Mouse (Mus musculus) granulocyte monocyte progenitor cell, adult 5-6 weeks (primary cell): ENCODE data around the gene Mfsd7a. TPM values are rescaled to one million over a fixed set of nuclear protein-coding genes. Genes with fewer than 3 reads are reported as not detected.
A peak's percentile ranks its signal among the peaks of the same experiment; 100 is the strongest.
"Not testable (repeated sequence)": the region's sequence is repeated elsewhere in the genome, so short reads cannot be mapped to it uniquely, and the experiment has no call there.

Experiments used
- ATAC-seq: replicated peaks from 2 replicates; pipeline ENCODE4 v1.8.0; 2016; ENCODE audit warnings: mild to moderate bottlenecking, moderate TSS enrichment, inconsistent platforms; ENCODE audit not compliant: poor library complexity, severe bottlenecking
- total RNA-seq, 2 experiments: library from RNA; stranded (forward) in 1 of 2; stranded (reverse) in 1 of 2; fragments of 200-712, 200-1000 nt in 1 of 2; fragments of >200 nt in 1 of 2; fragmentation: Nextera tagmentation in 1 of 2; gene quantifications; 2 replicates each; pipeline ENCODE4 v1.2.3; 2014 to 2017

Gene Mfsd7a
- total RNA-seq (2014; fragmentation: Nextera tagmentation) (1.1 and 3.2 TPM in 2 replicates), total RNA-seq (2017) (0.95 and 2.0 TPM in 2 replicates)

GRCm38 (mm10) chr5:108448785-108449668, at the start of gene Mfsd7a:
Mfsd7a (minus strand) TSS chr5:108448891.
- ATAC-seq = peak; percentile 76

- not testable (repeated sequence) for ATAC-seq
These were observed 37.5 kb upstream of the Mfsd7a start for GRCm38 (mm10) chr5:108486148-108486547.

- ATAC-seq = peak; percentile 97
These were observed 36.5 kb upstream of the Mfsd7a start for GRCm38 (mm10) chr5:108485239-108485638.

GRCm38 (mm10) chr5:108483006-108483405, 34.3 kb upstream of the Mfsd7a start:
- no peak for ATAC-seq

GRCm38 (mm10) chr5:108475977-108476376, 27.3 kb upstream of the Mfsd7a start:
- ATAC-seq = no peak

GRCm38 (mm10) chr5:108473737-108474136, 25.0 kb upstream of the Mfsd7a start:
- ATAC-seq = no peak

- ATAC-seq = no peak
These were observed 20.9 kb upstream of the Mfsd7a start for GRCm38 (mm10) chr5:108469617-108470016.

GRCm38 (mm10) chr5:108466647-108467046, 18.0 kb upstream of the Mfsd7a start:
- no peak for ATAC-seq

- no peak for ATAC-seq
These were observed 16.6 kb upstream of the Mfsd7a start for GRCm38 (mm10) chr5:108465131-108465891.

- ATAC-seq = no peak
These were observed 13.8 kb upstream of the Mfsd7a start for GRCm38 (mm10) chr5:108462446-108462845.

GRCm38 (mm10) chr5:108461082-108462065, 12.7 kb upstream of the Mfsd7a start, which contains the start of gene Pcgf3:
Pcgf3 (plus strand) TSS chr5:108461232.
- ATAC-seq = peak; percentile 97

- ATAC-seq = no peak
These were observed 11.8 kb upstream of the Mfsd7a start for GRCm38 (mm10) chr5:108460461-108460860.

- no peak for ATAC-seq
These were observed 10.0 kb upstream of the Mfsd7a start for GRCm38 (mm10) chr5:108458706-108459105.

- no peak for ATAC-seq
These were observed 5.4 kb upstream of the Mfsd7a start for GRCm38 (mm10) chr5:108454094-108454493.

- ATAC-seq = no peak
These were observed 3.7 kb upstream of the Mfsd7a start for GRCm38 (mm10) chr5:108452422-108452821.

- ATAC-seq = no peak
These were observed 2.9 kb upstream of the Mfsd7a start for GRCm38 (mm10) chr5:108451611-108452010.

GRCm38 (mm10) chr5:108450837-108451540, 2.3 kb upstream of the Mfsd7a start:
- ATAC-seq = no peak

- peak; percentile 45 for ATAC-seq
These were observed 834 bp downstream of the Mfsd7a start for GRCm38 (mm10) chr5:108447857-108448256.

GRCm38 (mm10) chr5:108446973-108447372, 1.7 kb downstream of the Mfsd7a start:
- peak; percentile 63 for ATAC-seq
